Mouse (Mus musculus): ENCODE measurements at regions not wholly inside any gene's neighbourhood (a gene's known extent, or its start where the extent isn't known, plus 50 kb on each side); places are given as distances from the start of the nearest gene placed in this dataset.

GRCm38 (mm10) chr12:77041141-77041540 is 79.1 kb upstream of the Max start:
- 24% methylated on average over 5 of the region's 5 CpGs for WGBS
- DNase-seq (ENCODE audit: low spot score) (no peak), ATAC-seq (ENCODE audit: insufficient number of reproducible peaks, low FRiP score, low TSS enrichment, low read depth) (no peak)
- H3K9ac ChIP-seq (ENCODE audit: low read length), result no peak overlapping the region
- H3K4me1 ChIP-seq (ENCODE audit: control insufficient read depth, insufficient read depth, low read length), result no peaks in the 10 kb centered on the region
- H3K36me3 ChIP-seq (ENCODE audit: control insufficient read depth, insufficient read depth, low read length), result no peaks in the 10 kb centered on the region
- H3K4me2 ChIP-seq (ENCODE audit: low read depth, severe bottlenecking), result no peak overlapping the region
- H3K27ac ChIP-seq (replicated peaks; ENCODE audit: low read depth, low read length), result no peak overlapping the region
- no peaks in the 10 kb centered on the region for H3K9me3 ChIP-seq (ENCODE audit: control insufficient read depth, low read length)
- H3K4me3 ChIP-seq (ENCODE audit: low read depth, low read length), result no peak overlapping the region
- no peaks in the 10 kb centered on the region for H3K27me3 ChIP-seq (ENCODE audit: control insufficient read depth, insufficient read depth, low read length)

GRCm38 (mm10) chr12:77039953-77040305 is 77.9 kb upstream of the Max start:
- no peak overlapping the region for H3K4me3 ChIP-seq (ENCODE audit: low read depth, low read length)
- no peak overlapping the region for H3K27ac ChIP-seq (replicated peaks; ENCODE audit: low read depth, low read length)
- H3K9me3 ChIP-seq (ENCODE audit: control insufficient read depth, low read length), result no peaks in the 10 kb centered on the region
- H3K27me3 ChIP-seq (ENCODE audit: control insufficient read depth, insufficient read depth, low read length), result no peaks in the 10 kb centered on the region
- H3K9ac ChIP-seq (ENCODE audit: low read length), result no peak overlapping the region
- WGBS, result 82% methylated on average over 4 of the region's 4 CpGs
- H3K4me2 ChIP-seq (ENCODE audit: low read depth, severe bottlenecking), result no peak overlapping the region
- DNase-seq (ENCODE audit: low spot score), result no peak
- H3K4me1 ChIP-seq (ENCODE audit: control insufficient read depth, insufficient read depth, low read length), result no peaks in the 10 kb centered on the region
- no peak for ATAC-seq (ENCODE audit: insufficient number of reproducible peaks, low FRiP score, low TSS enrichment, low read depth)
- no peaks in the 10 kb centered on the region for H3K36me3 ChIP-seq (ENCODE audit: control insufficient read depth, insufficient read depth, low read length)

- Histone ChIP-seq H3K4me3 (ENCODE audit: low read depth, low read length) (no peak overlapping the region), H3K9ac (ENCODE audit: low read length) (no peak overlapping the region), H3K27me3 (ENCODE audit: control insufficient read depth, insufficient read depth, low read length) (no peaks in the 10 kb centered on the region), H3K9me3 (ENCODE audit: control insufficient read depth, low read length) (no peaks in the 10 kb centered on the region), H3K4me1 (ENCODE audit: control insufficient read depth, insufficient read depth, low read length) (no peaks in the 10 kb centered on the region), H3K27ac (replicated peaks; ENCODE audit: low read depth, low read length) (no peak overlapping the region), H3K4me2 (ENCODE audit: low read depth, severe bottlenecking) (no peak overlapping the region), H3K36me3 (ENCODE audit: control insufficient read depth, insufficient read depth, low read length) (no peaks in the 10 kb centered on the region)
- DNase-seq (ENCODE audit: low spot score) (no peak), ATAC-seq (ENCODE audit: insufficient number of reproducible peaks, low FRiP score, low TSS enrichment, low read depth) (no peak)
- WGBS, result 89% methylated on average over 17 of the region's 17 CpGs
Measured at GRCm38 (mm10) chr12:77039295-77039952, 77.4 kb upstream of the Max start.

GRCm38 (mm10) chr12:77035676-77036075 is 73.7 kb upstream of the Max start:
- no peak for ATAC-seq (ENCODE audit: insufficient number of reproducible peaks, low FRiP score, low TSS enrichment, low read depth)
- no peaks in the 10 kb centered on the region for H3K36me3 ChIP-seq (ENCODE audit: control insufficient read depth, insufficient read depth, low read length)
- no peaks in the 10 kb centered on the region for H3K27me3 ChIP-seq (ENCODE audit: control insufficient read depth, insufficient read depth, low read length)
- no peak overlapping the region for H3K27ac ChIP-seq (replicated peaks; ENCODE audit: low read depth, low read length)
- no peak overlapping the region for H3K4me3 ChIP-seq (ENCODE audit: low read depth, low read length)
- H3K9me3 ChIP-seq (ENCODE audit: control insufficient read depth, low read length), result no peaks in the 10 kb centered on the region
- H3K4me2 ChIP-seq (ENCODE audit: low read depth, severe bottlenecking), result no peak overlapping the region
- WGBS, result 55% methylated on average over 2 of the region's 2 CpGs
- H3K4me1 ChIP-seq (ENCODE audit: control insufficient read depth, insufficient read depth, low read length), result no peaks in the 10 kb centered on the region
- no peak for DNase-seq (ENCODE audit: low spot score)
- no peak overlapping the region for H3K9ac ChIP-seq (ENCODE audit: low read length)

GRCm38 (mm10) chr12:77031448-77031847 is 69.4 kb upstream of the Max start:
- DNase-seq (ENCODE audit: low spot score), result no peak

GRCm38 (mm10) chr12:77025431-77025879 is 63.5 kb upstream of the Max start:
- Histone ChIP-seq H3K4me2 (ENCODE audit: low read depth, severe bottlenecking) (no peak overlapping the region), H3K27me3 (ENCODE audit: control insufficient read depth, insufficient read depth, low read length) (no peaks in the 10 kb centered on the region), H3K9me3 (ENCODE audit: control insufficient read depth, low read length) (no peaks in the 10 kb centered on the region), H3K36me3 (ENCODE audit: control insufficient read depth, insufficient read depth, low read length) (no peaks in the 10 kb centered on the region), H3K9ac (ENCODE audit: low read length) (no peak overlapping the region), H3K4me1 (ENCODE audit: control insufficient read depth, insufficient read depth, low read length) (peaks cover 7% of the 10 kb centered on the region; the same call in 1 of the 2 replicates), H3K4me3 (ENCODE audit: low read depth, low read length) (no peak overlapping the region), H3K27ac (replicated peaks; ENCODE audit: low read depth, low read length) (no peak overlapping the region)
- WGBS, result 81% methylated on average over 7 of the region's 7 CpGs
- DNase-seq (ENCODE audit: low spot score) (no peak), ATAC-seq (ENCODE audit: insufficient number of reproducible peaks, low FRiP score, low TSS enrichment, low read depth) (no peak)

More at GRCm38 (mm10) chr12:77031448-77031847, 69.4 kb upstream of the Max start:
- Histone ChIP-seq H3K9ac (ENCODE audit: low read length) (no peak overlapping the region), H3K4me2 (ENCODE audit: low read depth, severe bottlenecking) (no peak overlapping the region), H3K9me3 (ENCODE audit: control insufficient read depth, low read length) (no peaks in the 10 kb centered on the region), H3K36me3 (ENCODE audit: control insufficient read depth, insufficient read depth, low read length) (no peaks in the 10 kb centered on the region), H3K27ac (replicated peaks; ENCODE audit: low read depth, low read length) (no peak overlapping the region), H3K4me3 (ENCODE audit: low read depth, low read length) (no peak overlapping the region), H3K4me1 (ENCODE audit: control insufficient read depth, insufficient read depth, low read length) (no peaks in the 10 kb centered on the region), H3K27me3 (ENCODE audit: control insufficient read depth, insufficient read depth, low read length) (no peaks in the 10 kb centered on the region)
- WGBS, result 63% methylated on average over 1 of the region's 1 CpGs
- ATAC-seq (ENCODE audit: insufficient number of reproducible peaks, low FRiP score, low TSS enrichment, low read depth), result no peak

- H3K27me3 ChIP-seq (ENCODE audit: control insufficient read depth, insufficient read depth, low read length), result no peaks in the 10 kb centered on the region
Measured at GRCm38 (mm10) chr12:77022538-77022937, 60.5 kb upstream of the Max start.

GRCm38 (mm10) chr12:77021881-77022280 is 59.9 kb upstream of the Max start:
- Histone ChIP-seq H3K9ac (ENCODE audit: low read length) (no peak overlapping the region), H3K4me3 (ENCODE audit: low read depth, low read length) (no peak overlapping the region), H3K36me3 (ENCODE audit: control insufficient read depth, insufficient read depth, low read length) (no peaks in the 10 kb centered on the region), H3K4me2 (ENCODE audit: low read depth, severe bottlenecking) (no peak overlapping the region), H3K27me3 (ENCODE audit: control insufficient read depth, insufficient read depth, low read length) (no peaks in the 10 kb centered on the region), H3K4me1 (ENCODE audit: control insufficient read depth, insufficient read depth, low read length) (peaks cover 7% of the 10 kb centered on the region; the same call in 1 of the 2 replicates), H3K9me3 (ENCODE audit: control insufficient read depth, low read length) (no peaks in the 10 kb centered on the region), H3K27ac (replicated peaks; ENCODE audit: low read depth, low read length) (no peak overlapping the region)
- 92% methylated on average over 5 of the region's 5 CpGs for WGBS
- DNase-seq (ENCODE audit: low spot score), result no peak
- ATAC-seq (ENCODE audit: insufficient number of reproducible peaks, low FRiP score, low TSS enrichment, low read depth), result no peak

More at GRCm38 (mm10) chr12:77022538-77022937, 60.5 kb upstream of the Max start:
- Histone ChIP-seq H3K27ac (replicated peaks; ENCODE audit: low read depth, low read length) (no peak overlapping the region), H3K9me3 (ENCODE audit: control insufficient read depth, low read length) (no peaks in the 10 kb centered on the region), H3K36me3 (ENCODE audit: control insufficient read depth, insufficient read depth, low read length) (no peaks in the 10 kb centered on the region), H3K4me3 (ENCODE audit: low read depth, low read length) (no peak overlapping the region), H3K4me2 (ENCODE audit: low read depth, severe bottlenecking) (no peak overlapping the region), H3K4me1 (ENCODE audit: control insufficient read depth, insufficient read depth, low read length) (peaks cover 7% of the 10 kb centered on the region; the same call in 1 of the 2 replicates), H3K9ac (ENCODE audit: low read length) (0 out of 2 replicates have a peak overlapping the region, but pooled peaks have one; percentile 9)
- ATAC-seq (ENCODE audit: insufficient number of reproducible peaks, low FRiP score, low TSS enrichment, low read depth) (0 out of 2 replicates have a peak, but pooled peaks have one; percentile 44), DNase-seq (ENCODE audit: low spot score) (no peak)
- 44% methylated on average over 5 of the region's 5 CpGs for WGBS

Measured in limb, embryonic 11.5 days (tissue).